Mouse (Mus musculus) lung, postnatal 0 days (tissue): ENCODE measurements around the gene Hmgxb4. TPM values are rescaled to one million over a fixed set of nuclear protein-coding genes. Genes with fewer than 3 reads are reported as not detected.
A peak's percentile ranks its signal among the peaks of the same experiment; 100 is the strongest.

Experiments
- ATAC-seq: fragments of 200-750 bp; cut with Nextera tagmentation; 2 replicates; pipeline ENCODE4 v1.8.0; 2017; ENCODE audit warnings: moderate library complexity
- DNase-seq: peaks from one replicate; pipeline ENCODE4 v3.0.0-alpha.2; 2016; ENCODE audit warnings: low spot score
- H3K27ac ChIP-seq: fragments of 300-500 bp; sonication (generic); 2 replicates; pipeline ENCODE4 v1.5.1; 2014; ENCODE audit warnings: antibody characterized with exemption, mild to moderate bottlenecking, low read length, mixed read lengths
- H3K27me3 ChIP-seq: fragments of 300-500 bp; sonication (generic); replicated peaks from 2 replicates; pipeline ENCODE4 v1.6.1; 2014; ENCODE audit warnings: low read length, mixed read lengths; ENCODE audit not compliant: insufficient read depth
- H3K36me3 ChIP-seq: fragments of 300-500 bp; sonication (generic); 2 replicates; pipeline ENCODE4 v1.6.1; 2014; ENCODE audit warnings: low read length, mixed read lengths; ENCODE audit not compliant: insufficient read depth
- H3K4me1 ChIP-seq: fragments of 300-500 bp; sonication (generic); 2 replicates; pipeline ENCODE4 v1.6.1; 2014; ENCODE audit warnings: antibody characterized with exemption, low read depth, low read length, mixed read lengths; ENCODE audit not compliant: insufficient read depth
- H3K4me2 ChIP-seq: fragments of 300-500 bp; sonication (generic); replicated peaks from 2 replicates; pipeline ENCODE4 v1.6.1; 2014; ENCODE audit warnings: low read depth, mild to moderate bottlenecking, low read length, moderate library complexity, mixed read lengths
- H3K4me3 ChIP-seq: fragments of 300-500 bp; sonication (generic); 2 replicates; pipeline ENCODE4 v1.5.1; 2014; ENCODE audit warnings: low read depth, low read length
- H3K9ac ChIP-seq: fragments of 300-500 bp; sonication (generic); replicated peaks from 2 replicates; pipeline ENCODE4 v1.6.1; 2014; ENCODE audit warnings: low read depth, mild to moderate bottlenecking
- H3K9me3 ChIP-seq: fragments of 300-500 bp; sonication (generic); 2 replicates; pipeline ENCODE4 v1.6.1; 2016; ENCODE audit warnings: low read length, mixed read lengths
- CTCF ChIP-seq: IDR thresholded peaks from 2 replicates; pipeline ENCODE4 v1.5.1; 2016; ENCODE audit warnings: antibody characterized with exemption, mild to moderate bottlenecking
- EP300 ChIP-seq: IDR thresholded peaks from 2 replicates; pipeline ENCODE4 v1.6.1; 2016; ENCODE audit warnings: antibody characterized with exemption, mild to moderate bottlenecking, control low read depth
- WGBS: fragments of 180-500 bp; shearing (Covaris S2); extraction: QIAGEN DNeasy Blood & Tissue Kit; methylation state at CpG from one replicate; pipeline ENCODE4 v1.1.7; 2014; 5-methylcytosine and 5-hydroxymethylcytosine counted together
- polyA plus RNA-seq: library from polyadenylated mRNA; unstranded; fragments of >200 nt; fragmentation: Nextera tagmentation; extraction: Ambion mirVana; gene quantifications from 2 replicates; pipeline ENCODE4 v1.2.1, GENCODE M21; 2015

Hmgxb4 gene
- polyA plus RNA-seq, 1 experiment from 2014 or later: 21.2 TPM

DNA sequence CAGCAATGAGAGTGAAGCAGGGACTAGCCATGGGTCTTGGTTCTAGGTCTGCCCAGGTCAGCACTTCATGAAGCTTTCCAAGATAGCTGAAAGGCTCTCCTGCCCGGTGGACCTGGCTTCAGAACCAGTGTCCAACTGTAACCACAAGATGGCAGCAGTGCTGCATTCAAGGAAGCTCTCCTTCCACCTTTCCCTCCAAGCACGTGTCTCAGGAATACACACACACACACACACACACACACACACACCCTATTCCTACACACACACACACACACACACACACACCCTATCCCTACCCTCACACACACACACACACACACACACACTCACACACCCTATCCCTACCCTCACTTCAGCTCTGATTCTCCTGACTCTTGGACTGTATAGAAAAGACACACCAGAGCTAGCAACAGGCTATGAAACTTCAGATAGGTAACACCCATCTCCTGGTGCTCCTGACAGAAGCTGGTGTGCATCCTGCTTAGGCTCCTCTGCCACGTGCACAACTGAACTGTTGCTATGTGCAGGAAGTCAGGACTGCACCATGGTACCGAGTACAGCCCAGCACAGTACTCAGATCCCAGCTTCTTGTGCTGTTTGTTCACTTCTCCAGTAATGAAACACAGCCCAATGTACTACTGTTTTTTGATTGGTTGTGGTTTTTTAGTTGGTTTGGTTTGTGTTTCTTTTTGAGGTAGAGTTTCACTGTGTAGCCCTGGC is 78.6 kb downstream of the Hmgxb4 start:
- no peaks in the 10 kb centered on the region for H3K36me3 ChIP-seq
- ATAC-seq: peak; percentile 83
- 25% methylated on average over 4 of the region's 4 CpGs for WGBS

DNA sequence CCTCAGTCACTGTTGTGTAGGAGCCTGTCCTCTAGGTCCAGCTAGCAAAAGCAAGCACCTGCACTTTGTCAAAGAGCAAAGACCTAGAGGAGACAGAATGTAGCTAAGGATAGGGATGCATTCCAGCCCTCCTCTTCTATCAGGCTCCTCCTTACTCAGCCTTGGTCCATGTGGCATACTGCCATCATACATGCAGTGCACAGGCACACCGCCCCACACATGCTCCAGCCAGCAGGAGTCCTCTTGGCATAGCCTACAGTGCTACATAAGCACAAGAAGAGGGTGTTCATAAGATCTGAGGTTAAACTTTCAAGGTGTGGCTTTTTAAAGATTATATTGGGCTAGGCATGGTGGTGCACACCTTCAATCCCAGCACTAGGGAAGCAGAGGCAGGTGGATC is 81.7 kb downstream of the Hmgxb4 start:
- H3K27ac ChIP-seq: no peak overlapping the region
- no peaks in the 10 kb centered on the region for H3K4me1 ChIP-seq
- no peak overlapping the region for H3K4me2 ChIP-seq
- no peaks in the 10 kb centered on the region for H3K36me3 ChIP-seq
- H3K9ac ChIP-seq: no peak overlapping the region
- H3K9me3 ChIP-seq: no peaks in the 10 kb centered on the region
- no peak overlapping the region for H3K4me3 ChIP-seq
- DNase-seq (no peak), ATAC-seq (no peak)
- no peaks in the 10 kb centered on the region for H3K27me3 ChIP-seq
- TF ChIP-seq CTCF (no peak), EP300 (no peak)
- 80% methylated on average over 1 of the region's 1 CpGs for WGBS

More for the DNA sequence above, 78.6 kb downstream of the Hmgxb4 start:
- TF ChIP-seq CTCF (peak; percentile 97), EP300 (no peak)
- DNase-seq: peak; percentile 88
- Histone ChIP-seq H3K27ac (no peak overlapping the region), H3K9ac (no peak overlapping the region), H3K9me3 (no peaks in the 10 kb centered on the region), H3K27me3 (no peaks in the 10 kb centered on the region), H3K4me2 (no peak overlapping the region), H3K4me3 (no peak overlapping the region), H3K4me1 (no peaks in the 10 kb centered on the region)

DNA sequence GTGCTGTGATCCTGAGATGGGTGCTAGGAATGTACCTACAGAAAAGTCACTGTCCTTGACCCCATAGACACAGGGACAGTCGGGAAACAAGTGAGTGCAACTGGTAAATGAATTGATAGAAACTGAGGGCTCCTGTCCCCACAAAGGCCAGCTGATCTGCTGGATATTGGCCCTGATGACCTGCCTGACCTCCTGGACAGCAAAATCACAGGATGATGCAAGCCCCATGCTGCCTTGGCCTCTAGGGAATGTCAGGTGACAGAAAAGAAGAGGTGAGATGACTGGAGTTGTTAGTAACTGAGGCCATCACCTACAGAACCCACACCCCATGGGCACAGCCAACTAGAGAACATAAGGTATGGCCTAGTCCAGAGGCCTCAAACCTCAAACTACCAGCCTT is 85.1 kb downstream of the Hmgxb4 start:
- Histone ChIP-seq H3K4me1 (0 out of 2 replicates have a peak, but pooled peaks cover under 1% of the 10 kb centered on the region), H3K4me3 (no peak overlapping the region), H3K27ac (no peak overlapping the region), H3K9ac (no peak overlapping the region), H3K36me3 (no peaks in the 10 kb centered on the region), H3K27me3 (no peaks in the 10 kb centered on the region), H3K4me2 (no peak overlapping the region), H3K9me3 (no peaks in the 10 kb centered on the region)
- 80% methylated on average over 1 of the region's 1 CpGs for WGBS
- TF ChIP-seq EP300 (no peak), CTCF (no peak)
- DNase-seq (no peak), ATAC-seq (no peak)

DNA sequence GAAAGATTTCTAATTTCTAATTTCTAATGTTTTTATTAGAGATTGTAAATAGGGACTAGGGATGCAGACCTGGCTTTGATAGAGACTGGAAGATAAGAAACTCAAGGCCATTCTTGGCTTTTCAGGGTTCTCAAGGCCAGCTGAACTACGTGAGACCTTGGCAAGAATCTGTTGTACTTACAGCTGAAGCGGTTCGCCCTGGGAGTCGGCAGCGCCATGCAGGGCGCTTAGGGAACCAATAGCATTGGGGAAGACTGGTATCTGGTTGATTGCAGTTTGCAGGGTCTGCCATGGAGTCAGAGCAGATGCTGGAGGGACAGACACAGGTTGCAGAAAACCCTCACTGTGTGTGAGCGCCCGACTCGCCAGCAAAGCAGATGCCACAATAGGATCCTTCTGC is 85.7 kb downstream of the Hmgxb4 start:
- Histone ChIP-seq H3K4me2 (no peak overlapping the region), H3K4me3 (no peak overlapping the region), H3K27ac (no peak overlapping the region), H3K36me3 (no peaks in the 10 kb centered on the region), H3K9me3 (no peaks in the 10 kb centered on the region), H3K9ac (no peak overlapping the region), H3K27me3 (no peaks in the 10 kb centered on the region), H3K4me1 (0 out of 2 replicates have a peak, but pooled peaks cover 4% of the 10 kb centered on the region)
- TF ChIP-seq CTCF (no peak), EP300 (no peak)
- ATAC-seq: no peak
- WGBS: 90% methylated on average over 9 of the region's 9 CpGs
- DNase-seq: no peak

Other genes starting within 250 kb of the Hmgxb4 start
- not detected in 2 replicates for gene Isx, start 120.2 kb upstream of the Hmgxb4 start, polyA plus RNA-seq
- gene Tom1, start 40.3 kb downstream of the Hmgxb4 start, polyA plus RNA-seq: 29.7 and 34.3 TPM in 2 replicates
- 33.6 and 38.7 TPM in 2 replicates for gene Hmox1, start 100.3 kb downstream of the Hmgxb4 start, polyA plus RNA-seq
- gene Mcm5, start 116.2 kb downstream of the Hmgxb4 start, polyA plus RNA-seq: 14.6 and 14.9 TPM in 2 replicates
- 1.1 and 1.4 TPM in 2 replicates for gene Rasd2, start 220.6 kb downstream of the Hmgxb4 start, polyA plus RNA-seq